Mouse (Mus musculus): ENCODE results near the gene Lrat.

DNA sequence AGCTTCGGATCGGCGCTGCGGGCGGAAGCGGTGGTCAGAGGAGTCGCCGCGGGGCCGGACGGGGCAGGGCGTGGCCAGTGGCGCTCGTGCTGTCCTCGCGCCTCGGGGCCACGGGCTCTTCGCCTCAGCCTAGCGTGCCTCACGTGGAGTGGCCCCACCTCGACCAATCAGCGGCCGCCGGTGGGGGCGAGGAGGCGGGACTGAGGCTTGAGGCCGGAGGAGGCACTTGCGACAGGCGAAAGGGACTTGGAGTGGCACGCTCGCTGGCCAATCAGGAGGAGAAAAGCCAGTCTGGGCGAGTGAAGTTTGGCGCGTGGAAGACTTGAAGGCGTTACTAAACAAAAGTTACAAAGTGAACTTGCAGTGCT, 27.4 kb downstream of the Lrat start, which contains the start of gene Rbm46:
- TF ChIP-seq POLR2A (IDR thresholded peaks at IDR 0.05; ENCODE audit: extremely low read depth, insufficient read depth, low read length) (no peak), CTCF (IDR thresholded peaks at IDR 0.05; ENCODE audit: extremely low read depth, insufficient read depth, low read length) (no peak)

Data from cortical plate, adult 2 months (tissue).